Mouse (Mus musculus) stomach, embryonic 14.5 days (tissue): ENCODE measurements around the gene Ublcp1. TPM values are rescaled to one million over a fixed set of nuclear protein-coding genes. Genes with fewer than 3 reads are reported as not detected.
"Not testable (repeated sequence)": the region's sequence is repeated elsewhere in the genome, so short reads cannot be mapped to it uniquely, and the experiment has no call there.

Source experiments
- ATAC-seq: fragments of 200-750 bp; cut with Nextera tagmentation; 2 replicates; pipeline ENCODE4 v1.8.0; 2017; ENCODE audit warnings: low read depth, moderate TSS enrichment; ENCODE audit not compliant: insufficient number of reproducible peaks, insufficient read depth, low FRiP score
- H3K27ac ChIP-seq: fragments of 300-500 bp; sonication (generic); 2 replicates; pipeline ENCODE4 v1.5.1; 2014; ENCODE audit warnings: mild to moderate bottlenecking, low read length, moderate library complexity, mixed read lengths
- H3K27me3 ChIP-seq: fragments of 300-500 bp; sonication (generic); 2 replicates; pipeline ENCODE4 v1.6.1; 2014; ENCODE audit warnings: low read length, control low read depth, mixed read lengths; ENCODE audit not compliant: control insufficient read depth, insufficient read depth
- H3K36me3 ChIP-seq: fragments of 300-500 bp; sonication (generic); 2 replicates; pipeline ENCODE4 v1.6.1; 2014; ENCODE audit warnings: mild to moderate bottlenecking, control low read depth, low read length, moderate library complexity, mixed read lengths; ENCODE audit not compliant: control insufficient read depth, insufficient read depth
- H3K4me1 ChIP-seq: fragments of 300-500 bp; sonication (generic); 2 replicates; pipeline ENCODE4 v1.6.1; 2014; ENCODE audit warnings: low read length, control low read depth, mixed read lengths; ENCODE audit not compliant: control insufficient read depth, insufficient read depth
- H3K4me2 ChIP-seq: fragments of 300-500 bp; sonication (generic); replicated peaks from 2 replicates; pipeline ENCODE4 v1.6.1; 2014; ENCODE audit warnings: low read depth, low read length, control low read depth
- H3K4me3 ChIP-seq: fragments of 300-500 bp; sonication (generic); 2 replicates; pipeline ENCODE4 v1.5.1; 2014; ENCODE audit warnings: low read depth, low read length, control low read depth
- H3K9ac ChIP-seq: fragments of 300-500 bp; sonication (generic); replicated peaks from 2 replicates; pipeline ENCODE4 v1.6.1; 2014; ENCODE audit warnings: low read depth, mild to moderate bottlenecking, control low read depth, low read length, moderate library complexity, mixed read lengths
- H3K9me3 ChIP-seq: fragments of 300-500 bp; sonication (generic); 2 replicates; pipeline ENCODE4 v1.6.1; 2016; ENCODE audit warnings: low read depth, low read length, control low read depth; ENCODE audit not compliant: control insufficient read depth
- WGBS: fragments of 180-500 bp; shearing (Covaris S2); extraction: QIAGEN DNeasy Blood & Tissue Kit; methylation state at CpG from one replicate; pipeline ENCODE4 v1.1.7; 2014; 5-methylcytosine and 5-hydroxymethylcytosine counted together
- polyA plus RNA-seq: library from polyadenylated mRNA; unstranded; fragments of >200 nt; fragmentation: Nextera tagmentation; extraction: Ambion mirVana; gene quantifications from 2 replicates; pipeline ENCODE4 v1.2.1, GENCODE M21; 2014

The Ublcp1 gene
- polyA plus RNA-seq, 1 experiment from 2014 or later: 61.9 TPM

DNA sequence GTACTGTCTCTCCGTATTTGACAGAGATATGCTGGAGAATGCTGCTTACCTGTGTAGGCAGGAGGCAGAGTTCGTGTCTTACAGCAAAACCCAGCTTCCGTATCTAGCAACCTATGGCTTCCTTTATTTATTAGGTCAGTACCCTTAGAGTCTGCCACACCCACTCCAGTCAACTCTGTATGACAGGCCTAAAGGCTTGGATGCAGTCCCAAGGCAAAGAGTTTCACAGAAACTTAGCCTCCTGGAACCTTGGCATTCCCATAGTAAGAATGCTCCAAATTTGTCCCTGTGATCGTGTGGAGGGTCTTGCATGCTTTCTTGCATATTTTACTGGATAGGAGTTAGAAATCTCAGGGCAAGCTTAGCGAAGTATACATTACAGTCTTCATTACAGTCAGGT, 18.3 kb downstream of the Ublcp1 start:
- H3K36me3 ChIP-seq, H3K4me1 ChIP-seq, H3K9ac ChIP-seq, H3K9me3 ChIP-seq, H3K27me3 ChIP-seq, ATAC-seq, H3K4me2 ChIP-seq, H3K27ac ChIP-seq, H3K4me3 ChIP-seq: not testable (repeated sequence)
- WGBS: 92% methylated on average over 5 of the region's 5 CpGs

- no peak overlapping the region for H3K4me3 ChIP-seq
These were observed 19.3 kb downstream of the Ublcp1 start for GRCm38 (mm10) chr11:44451046-44451445.

GRCm38 (mm10) chr11:44437786-44438185, 32.5 kb downstream of the Ublcp1 start:
- H3K27me3 ChIP-seq: no peaks in the 10 kb centered on the region

More at GRCm38 (mm10) chr11:44451046-44451445, 19.3 kb downstream of the Ublcp1 start:
- Histone ChIP-seq H3K9me3 (no peaks in the 10 kb centered on the region), H3K27me3 (no peaks in the 10 kb centered on the region), H3K27ac (no peak overlapping the region), H3K9ac (no peak overlapping the region), H3K4me1 (no peaks in the 10 kb centered on the region), H3K36me3 (no peaks in the 10 kb centered on the region), H3K4me2 (no peak overlapping the region)
- ATAC-seq: no peak

DNA sequence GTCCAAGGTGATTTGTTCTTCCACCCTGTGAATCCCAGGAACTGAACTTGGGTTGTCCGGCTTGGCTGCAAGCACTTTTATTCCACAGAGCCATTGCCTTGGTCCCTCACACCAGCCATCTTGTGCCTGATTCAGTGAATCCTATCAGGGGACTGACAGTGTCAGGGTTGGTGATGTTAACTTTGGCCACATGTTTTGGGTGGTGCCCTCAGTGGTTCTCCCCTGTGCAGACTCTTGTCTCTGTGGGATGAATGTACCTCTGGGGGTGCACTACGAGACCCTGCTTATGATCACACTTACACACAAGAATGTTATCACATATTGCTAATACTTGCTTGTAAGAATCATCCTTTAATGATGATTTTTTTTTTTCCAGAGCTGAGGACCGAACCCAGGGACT, 40.3 kb downstream of the Ublcp1 start:
- Histone ChIP-seq H3K27ac (no peak overlapping the region), H3K9me3 (no peaks in the 10 kb centered on the region), H3K4me3 (no peak overlapping the region), H3K4me1 (no peaks in the 10 kb centered on the region), H3K4me2 (no peak overlapping the region), H3K9ac (no peak overlapping the region), H3K36me3 (no peaks in the 10 kb centered on the region), H3K27me3 (no peaks in the 10 kb centered on the region)
- no peak for ATAC-seq
- 81% methylated on average over 3 of the region's 3 CpGs for WGBS

More at GRCm38 (mm10) chr11:44437786-44438185, 32.5 kb downstream of the Ublcp1 start:
- Histone ChIP-seq H3K4me2 (no peak overlapping the region), H3K9ac (no peak overlapping the region), H3K4me1 (no peaks in the 10 kb centered on the region), H3K27ac (no peak overlapping the region), H3K4me3 (no peak overlapping the region), H3K36me3 (no peaks in the 10 kb centered on the region), H3K9me3 (no peaks in the 10 kb centered on the region)
- whole genome bisulfite sequencing: 89% methylated on average over 6 of the region's 6 CpGs
- ATAC-seq: no peak

GRCm38 (mm10) chr11:44427951-44428350, 42.3 kb downstream of the Ublcp1 start:
- Histone ChIP-seq H3K27me3 (no peaks in the 10 kb centered on the region), H3K36me3 (no peaks in the 10 kb centered on the region), H3K9me3 (no peaks in the 10 kb centered on the region), H3K4me2 (no peak overlapping the region), H3K9ac (no peak overlapping the region), H3K27ac (no peak overlapping the region), H3K4me3 (no peak overlapping the region), H3K4me1 (no peaks in the 10 kb centered on the region)
- WGBS: 77% methylated on average over 2 of the region's 2 CpGs
- no peak for ATAC-seq

DNA sequence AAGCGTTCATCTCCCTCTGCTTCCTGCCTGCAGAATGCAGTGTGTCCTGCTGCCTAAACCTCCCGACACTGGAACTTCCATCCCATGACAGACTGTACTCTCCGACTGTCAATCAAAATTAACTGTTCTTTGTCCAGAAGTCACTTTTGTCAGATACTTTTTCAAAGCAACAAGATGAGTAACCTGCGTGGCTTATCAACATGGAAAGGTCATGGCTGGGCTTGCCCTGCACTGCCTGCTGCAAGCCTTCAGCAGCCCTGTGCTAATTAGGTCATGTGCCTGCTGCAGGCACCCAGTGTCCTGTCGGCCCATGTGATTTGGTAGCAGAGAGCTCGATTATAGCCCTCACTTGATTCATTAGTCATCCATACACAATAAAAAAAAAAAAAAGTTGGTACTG, 44.7 kb downstream of the Ublcp1 start:
- Histone ChIP-seq H3K27me3 (no peaks in the 10 kb centered on the region), H3K27ac (no peak overlapping the region), H3K4me1 (no peaks in the 10 kb centered on the region), H3K4me3 (no peak overlapping the region), H3K4me2 (no peak overlapping the region), H3K36me3 (no peaks in the 10 kb centered on the region), H3K9ac (no peak overlapping the region), H3K9me3 (no peaks in the 10 kb centered on the region)
- ATAC-seq: no peak
- WGBS: 66% methylated on average over 6 of the region's 6 CpGs

GRCm38 (mm10) chr11:44425006-44425405, 45.3 kb downstream of the Ublcp1 start:
- Histone ChIP-seq H3K9me3 (no peaks in the 10 kb centered on the region), H3K4me2 (no peak overlapping the region), H3K9ac (no peak overlapping the region), H3K4me3 (no peak overlapping the region), H3K36me3 (no peaks in the 10 kb centered on the region), H3K4me1 (no peaks in the 10 kb centered on the region), H3K27me3 (no peaks in the 10 kb centered on the region), H3K27ac (no peak overlapping the region)
- 71% methylated on average over 8 of the region's 8 CpGs for WGBS
- no peak for ATAC-seq

DNA sequence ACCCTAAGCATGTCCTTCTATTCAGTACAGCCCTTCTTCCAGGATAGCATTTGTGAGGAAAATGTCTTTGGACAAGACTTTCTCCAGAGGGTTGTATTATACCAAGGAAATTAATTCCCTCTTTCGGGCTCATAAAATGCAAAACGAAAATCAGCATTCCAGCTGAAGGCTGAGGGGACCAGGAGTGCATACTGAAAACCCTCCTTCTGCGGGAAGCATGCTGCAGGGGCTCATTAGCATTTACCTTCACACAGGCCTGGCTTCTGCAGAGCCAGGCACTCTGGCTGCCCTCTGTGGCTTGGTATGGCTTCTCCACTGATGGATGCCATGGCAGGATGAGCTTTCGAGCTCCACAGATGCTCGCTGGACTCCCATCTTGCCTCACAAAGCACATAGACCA, 46.3 kb downstream of the Ublcp1 start:
- Histone ChIP-seq H3K4me3 (no peak overlapping the region), H3K9me3 (no peaks in the 10 kb centered on the region), H3K27me3 (no peaks in the 10 kb centered on the region), H3K36me3 (no peaks in the 10 kb centered on the region), H3K9ac (no peak overlapping the region), H3K27ac (no peak overlapping the region), H3K4me1 (no peaks in the 10 kb centered on the region), H3K4me2 (no peak overlapping the region)
- WGBS: 68% methylated on average over 5 of the region's 5 CpGs
- ATAC-seq: no peak

DNA sequence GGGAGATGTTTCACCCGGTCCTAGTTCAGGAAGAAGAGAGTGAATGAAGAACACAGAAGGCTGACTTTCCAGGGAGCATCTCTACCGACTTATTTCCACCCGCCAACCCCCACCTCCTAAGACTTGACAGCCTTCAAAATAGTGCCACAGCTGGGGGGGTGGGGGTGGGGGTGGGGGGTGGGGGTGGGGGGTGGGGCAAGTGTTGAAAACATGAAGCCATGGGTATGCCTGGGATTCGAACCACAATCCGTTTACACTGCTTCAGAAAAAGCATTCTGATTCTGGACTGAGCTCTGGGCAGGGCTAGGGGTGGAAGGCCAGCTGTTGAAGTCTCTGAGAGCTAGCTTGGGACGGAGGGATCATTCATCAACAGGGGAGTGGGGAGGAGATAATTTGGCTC, 47.0 kb downstream of the Ublcp1 start:
- Histone ChIP-seq H3K4me1 (no peaks in the 10 kb centered on the region), H3K4me3 (no peak overlapping the region), H3K27me3 (no peaks in the 10 kb centered on the region), H3K36me3 (no peaks in the 10 kb centered on the region), H3K9me3 (no peaks in the 10 kb centered on the region), H3K9ac (no peak overlapping the region), H3K27ac (no peak overlapping the region), H3K4me2 (no peak overlapping the region)
- WGBS: 35% methylated on average over 6 of the region's 6 CpGs
- ATAC-seq: no peak
